Mouse (Mus musculus) heart, postnatal 0 days (tissue): ENCODE results near the gene Tmem50a.

ENCODE experiments used
- CTCF ChIP-seq: IDR thresholded peaks from 2 replicates; pipeline ENCODE4 v1.5.1; 2016; ENCODE audit warnings: antibody characterized with exemption, control low read depth, low read depth
- EP300 ChIP-seq: IDR thresholded peaks from 2 replicates; pipeline ENCODE4 v1.6.1; 2016; ENCODE audit warnings: antibody characterized with exemption, low read depth

GRCm38 (mm10) chr4:134923258-134924018, 8.6 kb upstream of the Tmem50a start, which contains the start of gene Rsrp1:
- peak; percentile 70; the same call in 1 of the 2 replicates for TF ChIP-seq EP300
- TF ChIP-seq CTCF = no peak
